Mouse (Mus musculus) MEL (cell line): ENCODE results near the gene Ylpm1. TPM values are rescaled to one million over a fixed set of nuclear protein-coding genes. Genes with fewer than 3 reads are reported as not detected.

Source experiments
- DNase-seq: peaks from one replicate; pipeline ENCODE4 v3.0.0; 2011; ENCODE audit warnings: low read depth, low spot score
- H3K27ac ChIP-seq: 2 replicates; pipeline ENCODE4 v1.5.1; 2012; ENCODE audit warnings: low read depth, mild to moderate bottlenecking, control low read depth, low read length, moderate library complexity; ENCODE audit not compliant: control insufficient read depth
- H3K27me3 ChIP-seq, 2 experiments: fragments of 150-350 bp in 1 of 2; sonication (generic) in 1 of 2; 2 replicates each; pipeline ENCODE4 v1.6.1; 2012; ENCODE audit warnings: low read length in 2 of 2, mild to moderate bottlenecking in 2 of 2, improper control_type of control experiment in 1 of 2, moderate library complexity in 1 of 2; ENCODE audit not compliant: insufficient read depth in 2 of 2, control insufficient read depth in 1 of 2
- H3K36me3 ChIP-seq, 2 experiments: 2 replicates each; pipeline ENCODE4 v1.6.1; 2012 to 2014; ENCODE audit warnings: low read length in 2 of 2, improper control_type of control experiment in 1 of 2, inconsistent platforms in 1 of 2, mild to moderate bottlenecking in 1 of 2; ENCODE audit not compliant: insufficient read depth in 2 of 2, control insufficient read depth in 1 of 2
- H3K4me1 ChIP-seq, 2 experiments: fragments of 150-350 bp in 1 of 2; sonication (generic) in 1 of 2; 2 replicates each; pipeline ENCODE4 v1.6.1; 2012; ENCODE audit warnings: low read length in 2 of 2, improper control_type of control experiment in 1 of 2, mild to moderate bottlenecking in 1 of 2; ENCODE audit not compliant: insufficient read depth in 2 of 2, control insufficient read depth in 1 of 2
- H3K4me3 ChIP-seq, 2 experiments: fragments of 150-350 bp in 1 of 2; sonication (generic) in 1 of 2; 2 replicates each; pipeline ENCODE4 v1.5.1; 2012; ENCODE audit warnings: low read depth in 2 of 2, low read length in 2 of 2, mild to moderate bottlenecking in 2 of 2, moderate library complexity in 2 of 2, control low read depth in 1 of 2, improper control_type of control experiment in 1 of 2; ENCODE audit not compliant: control insufficient read depth in 1 of 2, insufficient read depth in 1 of 2
- H3K79me2 ChIP-seq: 2 replicates; pipeline ENCODE4 v1.6.1; 2012; ENCODE audit warnings: mild to moderate bottlenecking, low read length, moderate library complexity; ENCODE audit not compliant: control insufficient read depth, poor library complexity, insufficient read depth
- H3K9ac ChIP-seq: 2 replicates; pipeline ENCODE4 v1.6.1; 2012; ENCODE audit warnings: low read depth, mild to moderate bottlenecking, control low read depth, low read length, moderate library complexity; ENCODE audit not compliant: control insufficient read depth, poor library complexity, severe bottlenecking
- H3K9me3 ChIP-seq: fragments of 150-350 bp; sonication (generic); replicated peaks from 2 replicates; pipeline ENCODE4 v1.6.1; 2012; ENCODE audit warnings: mild to moderate bottlenecking, low read length, improper control_type of control experiment, moderate library complexity; ENCODE audit not compliant: insufficient read depth
- CHD2 ChIP-seq: IDR thresholded peaks from 2 replicates; pipeline ENCODE4 v1.6.1; 2011; ENCODE audit warnings: low read length, improper control_type of control experiment
- ELF1 ChIP-seq: IDR thresholded peaks from 2 replicates; pipeline ENCODE4 v1.6.1; 2014; ENCODE audit warnings: low read depth, mild to moderate bottlenecking, inconsistent platforms, low read length, improper control_type of control experiment, moderate library complexity
- ETS1 ChIP-seq: IDR thresholded peaks from 2 replicates; pipeline ENCODE4 v1.6.1; 2012; ENCODE audit warnings: low read depth, mild to moderate bottlenecking, inconsistent platforms, low read length, improper control_type of control experiment, moderate library complexity
- GATA1 ChIP-seq: IDR thresholded peaks from 2 replicates; pipeline ENCODE4 v1.6.1; 2011; ENCODE audit warnings: low read depth, low read length, improper control_type of control experiment
- HCFC1 ChIP-seq: IDR thresholded peaks from 2 replicates; pipeline ENCODE4 v1.6.1; 2012; ENCODE audit warnings: low read depth, mild to moderate bottlenecking, inconsistent platforms, low read length, improper control_type of control experiment, moderate library complexity
- MAFK ChIP-seq: IDR thresholded peaks from 2 replicates; pipeline ENCODE4 v1.6.1; 2011; ENCODE audit warnings: low read depth, mild to moderate bottlenecking, low read length, improper control_type of control experiment, borderline replicate concordance
- MAZ ChIP-seq: IDR thresholded peaks from 2 replicates; pipeline ENCODE4 v1.6.1; 2012; ENCODE audit warnings: low read depth, mild to moderate bottlenecking, inconsistent platforms, low read length, improper control_type of control experiment
- MYB ChIP-seq: IDR thresholded peaks from 2 replicates; pipeline ENCODE4 v1.6.1; 2011; ENCODE audit warnings: mild to moderate bottlenecking, low read depth, low read length, improper control_type of control experiment
- NRF1 ChIP-seq: IDR thresholded peaks from 2 replicates; pipeline ENCODE4 v1.6.1; 2014; ENCODE audit warnings: low read depth, mild to moderate bottlenecking, inconsistent platforms, low read length, improper control_type of control experiment, moderate library complexity; ENCODE audit not compliant: poor library complexity, insufficient read depth, severe bottlenecking
- POLR2A ChIP-seq, 2 experiments: IDR thresholded peaks; 2 replicates each; pipeline ENCODE4 v1.6.1; 2011 to 2012; ENCODE audit warnings: low read length in 2 of 2, mild to moderate bottlenecking in 2 of 2, control low read depth in 1 of 2, improper control_type of control experiment in 1 of 2, low read depth in 1 of 2, moderate library complexity in 1 of 2; ENCODE audit not compliant: control insufficient read depth in 1 of 2, insufficient read depth in 1 of 2, poor library complexity in 1 of 2
- RCOR1 ChIP-seq: IDR thresholded peaks from 2 replicates; pipeline ENCODE4 v1.6.1; 2012; ENCODE audit warnings: low read depth, mild to moderate bottlenecking, inconsistent platforms, low read length, improper control_type of control experiment
- SIN3A ChIP-seq: IDR thresholded peaks from 2 replicates; pipeline ENCODE4 v1.6.1; 2012; ENCODE audit warnings: low read length, improper control_type of control experiment, inconsistent platforms
- TAL1 ChIP-seq: IDR thresholded peaks from 2 replicates; pipeline ENCODE4 v1.6.1; 2012; ENCODE audit warnings: mild to moderate bottlenecking, inconsistent platforms, low read length, moderate library complexity, mixed read lengths
- TBP ChIP-seq: IDR thresholded peaks from 2 replicates; pipeline ENCODE4 v1.8.0; 2011; ENCODE audit warnings: low read depth, low read length, improper control_type of control experiment
- TCF12 ChIP-seq: IDR thresholded peaks from 2 replicates; pipeline ENCODE4 v1.6.1; 2014; ENCODE audit warnings: low read depth, mild to moderate bottlenecking, inconsistent platforms, low read length, improper control_type of control experiment, moderate library complexity
- UBTF ChIP-seq: IDR thresholded peaks from 2 replicates; pipeline ENCODE4 v1.6.1; 2012; ENCODE audit warnings: low read depth, mild to moderate bottlenecking, inconsistent platforms, low read length, improper control_type of control experiment, moderate library complexity, borderline replicate concordance; ENCODE audit not compliant: insufficient read depth
- ZNF384 ChIP-seq: IDR thresholded peaks from 2 replicates; pipeline ENCODE4 v1.6.1; 2012; ENCODE audit warnings: low read depth, mild to moderate bottlenecking, inconsistent platforms, low read length, improper control_type of control experiment
- polyA plus RNA-seq, 2 experiments: library from polyadenylated mRNA; stranded (reverse) in 1 of 2; unstranded in 1 of 2; fragments of >175 nt in 1 of 2; fragments of >200 nt in 1 of 2; gene quantifications; 2 replicates each; pipeline versions ENCODE4 v1.2.1 to v1.2.4; 2012; ENCODE audit warnings: low replicate concordance in 2 of 2, low read depth in 1 of 2; ENCODE audit not compliant: insufficient read length in 2 of 2, insufficient read depth in 1 of 2, missing spikeins in 1 of 2
- total RNA-seq: library from RNA; depleted of rRNA; stranded (reverse); fragments of 300-350 nt; gene quantifications from 2 replicates; pipeline ENCODE4 v1.2.3, GENCODE M21; 2012; rRNA removed

The Ylpm1 gene
- total and polyA plus RNA-seq, 3 experiments, result 16.9 to 41.8 (median 29.9) TPM

- DNase-seq, result no peak
- TF ChIP-seq TAL1, result peak; percentile 51
- no peak for TF ChIP-seq NRF1
- no peak for TF ChIP-seq GATA1
- TF ChIP-seq CHD2, result no peak
- TF ChIP-seq UBTF, result no peak
- no peak for TF ChIP-seq ELF1
- TF ChIP-seq TCF12, result peak; percentile 41; the same call in 1 of the 2 replicates
- no peak for TF ChIP-seq MAFK
- TF ChIP-seq ETS1, result 0 out of 2 replicates have a peak, but pooled peaks have one; percentile 34
- peak; percentile 66 for TF ChIP-seq ZNF384
- Histone ChIP-seq H3K27ac (no peak overlapping the region), H3K36me3 (peaks cover 22 to 29% of the 10 kb centered on the region in 2 experiments), H3K4me3 (no peak overlapping the region), H3K9me3 (no peaks in the 10 kb centered on the region), H3K9ac (no peak overlapping the region), H3K79me2 (peaks cover 58% of the 10 kb centered on the region), H3K4me1 (peaks cover 11 to 29% of the 10 kb centered on the region in 2 experiments), H3K27me3 (no peaks in the 10 kb centered on the region)
Observed at GRCm38 (mm10) chr12:85113917-85114316, 117.8 kb downstream of the Ylpm1 start.

GRCm38 (mm10) chr12:85115678-85116077 lies 119.6 kb downstream of the Ylpm1 start:
- H3K9me3 ChIP-seq, result no peaks in the 10 kb centered on the region
- DNase-seq, result no peak
- no peak for TF ChIP-seq TBP
- TF ChIP-seq SIN3A, result no peak
- no peak for TF ChIP-seq MAZ
- no peak for TF ChIP-seq MAFK
- TF ChIP-seq POLR2A (IDR thresholded peaks at IDR 0.05; ENCODE audit: control insufficient read depth in 1 of 2, insufficient read depth in 1 of 2, low read depth in 1 of 2, low read length in 2 of 2, poor library complexity in 1 of 2), result no peak
- no peak for TF ChIP-seq RCOR1
- no peak for TF ChIP-seq GATA1
- no peak for TF ChIP-seq MYB
- TF ChIP-seq HCFC1, result no peak
- TF ChIP-seq, all 39 proteins: peak for 0
- Histone ChIP-seq H3K79me2 (peaks cover 51% of the 10 kb centered on the region), H3K36me3 (peaks cover 23 to 26% of the 10 kb centered on the region in 2 experiments), H3K27me3 (no peaks in the 10 kb centered on the region), H3K4me1 (peaks cover 9 to 20% of the 10 kb centered on the region in 2 experiments; a peak in 3 of 4 replicates), H3K9ac (no peak overlapping the region), H3K4me3 (no peak overlapping the region), H3K27ac (no peak overlapping the region)

Other genes starting within 250 kb of the Ylpm1 start
- 45.2 and 48.9 TPM in 2 replicates for gene Npc2, start 223.2 kb upstream of the Ylpm1 start, total RNA-seq
- gene Npc2, start 223.2 kb upstream of the Ylpm1 start, polyA plus RNA-seq, result 10 to 100 TPM in 1 of 2 experiments, not detected in 1; 63.1 TPM
- 60.4 and 70.6 TPM in 2 replicates for gene Isca2, start 223.1 kb upstream of the Ylpm1 start, total RNA-seq
- gene Isca2, start 223.1 kb upstream of the Ylpm1 start, polyA plus RNA-seq, result 10 to 100 TPM in 1 of 2 experiments, not detected in 1; 71.1 TPM
- 0.08 TPM in 1 of 2 replicates, not detected in the other for gene Ltbp2, start 119.8 kb upstream of the Ylpm1 start, total RNA-seq
- gene Ltbp2, start 119.8 kb upstream of the Ylpm1 start, polyA plus RNA-seq, result under 1 TPM in 1 of 2 experiments, not detected in 1; 0.01 TPM
- gene Fcf1, start 25.4 kb upstream of the Ylpm1 start, total RNA-seq, result 210 and 250 TPM in 2 replicates
- 100 to 1,000 TPM in 1 of 2 experiments, not detected in 1; 172 TPM for gene Fcf1, start 25.4 kb upstream of the Ylpm1 start, polyA plus RNA-seq
- 37.9 and 45.0 TPM in 2 replicates for gene Arel1, start 25.4 kb upstream of the Ylpm1 start, total RNA-seq
- 10 to 100 TPM; 37.2 to 82.5 TPM for gene Arel1, start 25.4 kb upstream of the Ylpm1 start, polyA plus RNA-seq
- gene Prox2, start 114.4 kb downstream of the Ylpm1 start, total RNA-seq, result 1.6 and 3.1 TPM in 2 replicates
- gene Prox2, start 114.4 kb downstream of the Ylpm1 start, polyA plus RNA-seq, result 1 to 10 TPM in 1 of 2 experiments, not detected in 1; 3.6 TPM
- gene Dlst, start 114.5 kb downstream of the Ylpm1 start, total RNA-seq, result 163 and 164 TPM in 2 replicates
- gene Dlst, start 114.5 kb downstream of the Ylpm1 start, polyA plus RNA-seq, result 100 to 1,000 TPM; 230 to 376 TPM
- 3.4 and 5.4 TPM in 2 replicates for gene Rps6kl1, start 154.9 kb downstream of the Ylpm1 start, total RNA-seq
- gene Rps6kl1, start 154.9 kb downstream of the Ylpm1 start, polyA plus RNA-seq, result 1 to 10 TPM in 1 of 2 experiments, not detected in 1; 6.2 TPM
- not detected in 2 replicates for gene Pgf, start 181.5 kb downstream of the Ylpm1 start, total RNA-seq
- gene Pgf, start 181.5 kb downstream of the Ylpm1 start, polyA plus RNA-seq, result under 1 TPM in 1 of 2 experiments, not detected in 1; 0.46 TPM
- gene Eif2b2, start 223.2 kb downstream of the Ylpm1 start, total RNA-seq, result 137 and 150 TPM in 2 replicates
- gene Eif2b2, start 223.2 kb downstream of the Ylpm1 start, polyA plus RNA-seq, result 100 to 1,000 TPM in 1 of 2 experiments, not detected in 1; 193 TPM